Mouse (Mus musculus) liver, embryonic 14.5 days (tissue): ENCODE data around the gene Cdc42se2.

Experiments used
- CTCF ChIP-seq: IDR thresholded peaks from 2 replicates; pipeline ENCODE4 v1.5.1; 2016; ENCODE audit warnings: antibody characterized with exemption, low read depth, control low read depth
- EP300 ChIP-seq: IDR thresholded peaks from 2 replicates; pipeline ENCODE4 v1.6.1; 2016; ENCODE audit warnings: antibody characterized with exemption, low read depth

DNA sequence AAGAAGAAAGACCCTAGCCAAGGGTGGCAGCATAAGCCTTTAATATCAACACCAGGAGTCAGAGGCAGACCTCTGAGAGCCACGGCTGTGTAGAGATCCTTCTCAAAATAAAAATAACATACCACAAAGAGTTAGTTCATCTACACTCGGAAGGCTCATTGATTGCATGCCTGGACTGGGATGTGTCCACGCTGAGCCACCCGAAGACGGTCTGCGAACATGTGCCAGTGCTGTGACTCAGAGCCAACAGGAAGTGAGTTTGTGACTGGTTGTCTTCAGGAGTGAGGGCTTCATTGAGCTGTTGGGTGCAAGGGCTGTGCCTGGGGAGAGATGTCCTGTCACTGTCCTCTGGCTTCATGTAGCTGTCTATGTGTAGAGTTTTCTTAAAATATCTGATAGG lies 93.8 kb downstream of the Cdc42se2 start:
- TF ChIP-seq CTCF, result no peak
- TF ChIP-seq EP300, result no peak
